Mouse (Mus musculus): ENCODE measurements at regions not wholly inside any gene's neighbourhood (a gene's known extent, or its start where the extent isn't known, plus 50 kb on each side); places are given as distances from the start of the nearest gene placed in this dataset.
A peak's percentile ranks its signal among the peaks of the same experiment; 100 is the strongest.
"Not testable (repeated sequence)": the region's sequence is repeated elsewhere in the genome, so short reads cannot be mapped to it uniquely, and the experiment has no call there.

DNA sequence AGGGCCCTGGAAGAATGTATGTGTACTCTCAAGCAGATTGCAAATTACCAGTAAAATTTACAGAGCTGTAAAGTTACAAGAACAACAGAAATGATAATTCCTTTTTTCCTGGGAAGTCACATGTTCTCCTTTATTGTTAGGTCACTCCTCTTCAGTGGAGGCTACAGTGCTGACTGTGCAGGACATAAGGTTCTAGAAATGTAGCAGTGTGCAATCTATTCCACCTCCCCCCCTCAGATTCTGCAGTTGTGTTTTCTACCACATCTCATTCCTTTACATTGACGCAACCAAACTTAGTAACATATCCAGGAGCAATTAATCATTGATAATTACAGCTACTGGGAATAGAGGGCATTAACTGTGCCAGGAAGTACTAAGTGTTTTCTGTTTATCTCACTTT, 385.3 kb upstream of the Tnc start:
- no peak for TF ChIP-seq CTCF (IDR thresholded peaks at IDR 0.05)
- Histone ChIP-seq H3K4me3 (no peak overlapping the region), H3K27ac (no peak overlapping the region)
- intact Hi-C loops (cut with DNase I) = no loop called here
- DNase-seq (ENCODE audit: extremely low spot score in 1 of 2, low spot score in 2 of 2) = no peak

- no peak for DNase-seq (ENCODE audit: extremely low spot score in 1 of 2, low spot score in 2 of 2)
- intact Hi-C loops (cut with DNase I) = no loop called here
- no peak overlapping the region for H3K27ac ChIP-seq
- TF ChIP-seq CTCF (IDR thresholded peaks at IDR 0.05) = no peak
- no peak overlapping the region for H3K4me3 ChIP-seq
Observed at GRCm38 (mm10) chr4:64437744-64438594, 391.2 kb upstream of the Tnc start.

DNA sequence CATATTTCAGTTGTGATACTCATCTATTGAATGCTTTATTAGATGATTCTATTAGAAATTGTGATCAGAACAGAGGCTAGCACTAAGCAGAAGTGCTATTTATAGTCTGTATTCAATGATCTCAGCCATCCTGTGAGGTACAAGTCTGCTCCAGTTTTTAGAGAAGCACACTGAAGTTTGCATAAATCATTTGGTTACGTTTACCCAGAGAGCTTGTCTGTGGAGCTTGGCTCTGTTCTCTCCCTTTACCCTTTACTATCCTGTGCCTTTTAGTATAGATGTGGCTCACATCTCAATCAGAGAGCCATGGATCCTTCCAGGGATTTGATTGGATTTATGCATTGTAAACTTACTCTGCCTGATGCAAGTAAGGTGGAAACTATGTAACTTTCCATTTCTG, 404.6 kb upstream of the Tnc start:
- intact Hi-C loops (cut with DNase I) = no loop called here
- Histone ChIP-seq H3K27ac (no peak overlapping the region), H3K4me3 (no peak overlapping the region)
- no peak for DNase-seq (ENCODE audit: extremely low spot score in 1 of 2, low spot score in 2 of 2)
- TF ChIP-seq CTCF (IDR thresholded peaks at IDR 0.05) = no peak

- TF ChIP-seq CTCF (IDR thresholded peaks at IDR 0.05) = no peak
- Histone ChIP-seq H3K27ac (no peak overlapping the region), H3K4me3 (no peak overlapping the region)
- DNase-seq (ENCODE audit: extremely low spot score in 1 of 2, low spot score in 2 of 2) = no peak
- intact Hi-C loops (cut with DNase I) = no loop called here
Observed at GRCm38 (mm10) chr4:64451946-64452345, 405.1 kb upstream of the Tnc start.

DNA sequence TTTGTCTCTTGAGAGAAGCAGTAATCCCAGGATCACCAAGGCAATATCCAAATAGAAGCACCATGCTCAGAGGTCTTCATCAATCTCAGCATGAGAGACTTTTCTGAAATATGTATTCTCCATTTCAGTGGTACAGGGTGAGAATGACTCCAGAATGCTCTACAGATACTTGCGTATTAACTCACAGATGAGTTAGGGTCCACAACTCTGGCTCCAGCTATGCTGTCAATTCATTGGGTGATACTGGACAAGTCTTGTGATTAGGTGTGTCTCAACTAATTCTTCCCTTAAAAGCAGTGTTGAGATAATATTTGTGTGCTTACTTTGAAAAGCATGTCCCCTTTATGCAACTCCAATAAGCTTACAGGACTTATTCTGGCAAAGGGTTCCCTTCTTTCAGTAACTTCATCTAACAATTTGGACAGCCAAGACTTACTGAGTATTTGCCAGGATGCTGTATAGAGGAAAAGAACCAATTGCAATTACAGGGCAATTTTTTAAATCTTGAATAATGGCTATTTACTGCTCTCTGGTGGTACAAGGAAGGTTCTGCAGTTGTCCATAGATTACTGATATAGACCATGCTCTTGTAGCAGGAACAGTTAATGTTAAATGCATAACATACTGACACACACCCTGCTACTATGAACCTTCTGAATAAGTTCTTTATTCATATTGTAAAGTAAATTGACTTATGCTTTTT, 445.6 kb upstream of the Tnc start:
- TF ChIP-seq CTCF (IDR thresholded peaks at IDR 0.05) = peak; percentile 76
- intact Hi-C loops (cut with DNase I) = loop anchor here (1.0 to 5.0 kb wide), 4 partner anchors 545 to 1075 kb away; no protein-coding TSS in a partner anchor
- Histone ChIP-seq H3K4me3 (no peak overlapping the region), H3K27ac (no peak overlapping the region)
- no peak for DNase-seq (ENCODE audit: extremely low spot score in 1 of 2, low spot score in 2 of 2)

- intact Hi-C loops (cut with DNase I) = not testable (repeated sequence)
Observed at GRCm38 (mm10) chr4:64497759-64498158, 450.9 kb upstream of the Tnc start.

GRCm38 (mm10) chr4:64500635-64501395, 454.0 kb upstream of the Tnc start:
- H3K4me3 ChIP-seq = no peak overlapping the region
- TF ChIP-seq CTCF (IDR thresholded peaks at IDR 0.05) = no peak
- intact Hi-C loops (cut with DNase I) = no loop called here
- DNase-seq (ENCODE audit: extremely low spot score in 1 of 2, low spot score in 2 of 2) = no peak
- H3K27ac ChIP-seq = no peak overlapping the region

More at GRCm38 (mm10) chr4:64497759-64498158, 450.9 kb upstream of the Tnc start:
- DNase-seq (ENCODE audit: extremely low spot score in 1 of 2, low spot score in 2 of 2); H3K4me3 ChIP-seq; H3K27ac ChIP-seq: not testable (repeated sequence)

DNA sequence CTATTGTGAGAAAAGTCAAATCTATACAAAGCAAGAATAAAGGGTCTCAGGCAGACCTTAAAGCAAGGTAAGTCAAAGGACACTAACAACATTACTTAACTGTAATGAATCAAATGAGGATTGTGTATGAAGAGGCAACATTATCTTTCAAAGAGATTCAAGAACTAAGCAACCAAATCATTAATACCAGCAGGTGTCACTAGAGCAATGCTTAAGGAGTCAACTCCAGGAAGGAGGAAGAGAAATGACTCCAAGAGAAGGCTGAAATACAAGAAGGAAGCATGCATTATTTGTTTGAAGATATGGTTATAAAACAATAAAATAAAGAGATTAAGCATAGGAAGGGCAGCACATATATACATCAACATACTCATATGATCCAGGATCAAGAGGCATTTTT, 475.1 kb upstream of the Tnc start:
- Histone ChIP-seq H3K4me3 (no peak overlapping the region), H3K27ac (no peak overlapping the region)
- DNase-seq (ENCODE audit: extremely low spot score in 1 of 2, low spot score in 2 of 2) = no peak
- intact Hi-C loops (cut with DNase I) = no loop called here
- peak; percentile 59 for TF ChIP-seq CTCF (IDR thresholded peaks at IDR 0.05)

DNA sequence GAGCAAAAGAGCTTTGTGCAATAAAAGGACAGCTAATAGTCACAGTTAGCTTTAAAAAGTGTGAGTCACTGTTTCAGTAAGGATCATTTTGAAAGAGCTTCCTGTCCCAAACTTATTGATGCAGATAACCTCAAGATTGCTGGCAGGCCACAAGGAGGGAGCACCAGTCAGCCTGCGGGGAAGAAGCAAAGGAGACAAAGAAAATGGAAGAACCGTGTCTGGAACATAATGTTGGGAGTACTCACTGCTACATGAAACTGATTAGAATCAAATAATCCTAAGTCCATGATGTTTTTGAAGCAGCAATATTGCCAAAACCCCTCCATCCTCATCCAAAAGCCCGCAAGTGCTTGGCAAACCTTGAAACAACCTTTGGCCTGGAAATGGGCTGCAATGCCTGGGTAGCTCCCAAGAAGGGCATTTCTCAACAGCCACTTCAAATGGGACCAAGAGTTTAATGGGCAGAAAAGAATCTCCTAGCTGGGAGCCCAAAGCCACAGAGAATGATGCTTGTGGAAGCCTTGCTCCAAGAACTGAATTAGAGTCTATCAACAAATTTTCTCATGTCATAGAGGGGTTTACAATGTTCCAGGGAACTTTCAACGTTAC, 481.0 kb upstream of the Tnc start:
- DNase-seq (ENCODE audit: extremely low spot score in 1 of 2, low spot score in 2 of 2) = no peak
- intact Hi-C loops (cut with DNase I) = no loop called here
- no peak for TF ChIP-seq CTCF (IDR thresholded peaks at IDR 0.05)
- H3K27ac ChIP-seq = no peak overlapping the region
- H3K4me3 ChIP-seq = no peak overlapping the region

- DNase-seq (ENCODE audit: extremely low spot score in 1 of 2, low spot score in 2 of 2) = peak; percentile 15 to 31
- H3K27ac ChIP-seq = no peak overlapping the region
- intact Hi-C loops (cut with DNase I) = loop anchor here (1.0 to 5.0 kb wide), 3 partner anchors 302 to 1060 kb away; no protein-coding TSS in a partner anchor
- no peak overlapping the region for H3K4me3 ChIP-seq
- TF ChIP-seq CTCF (IDR thresholded peaks at IDR 0.05) = peak; percentile 77
Observed at GRCm38 (mm10) chr4:64530585-64530984, 483.8 kb upstream of the Tnc start.

DNA sequence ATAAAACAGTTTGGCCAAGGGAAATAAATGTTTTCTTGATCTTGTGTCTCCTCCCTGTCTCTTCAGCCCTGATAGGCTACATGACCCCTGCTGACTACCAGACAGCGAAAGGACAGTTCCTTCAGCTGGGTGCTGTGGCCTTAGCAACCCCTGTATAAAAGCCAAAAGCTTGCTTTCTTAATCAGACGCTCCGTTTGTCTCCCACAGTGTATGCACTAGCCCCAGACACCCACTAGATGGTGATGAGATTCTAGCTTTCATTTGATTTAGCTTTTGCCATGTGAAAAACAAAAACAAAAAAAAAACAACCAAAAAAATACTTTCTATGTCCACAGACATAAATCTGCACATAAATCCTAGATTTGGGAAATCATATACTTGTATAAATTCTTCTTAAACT, 486.2 kb upstream of the Tnc start:
- peak; percentile 71 for TF ChIP-seq CTCF (IDR thresholded peaks at IDR 0.05)
- DNase-seq (ENCODE audit: extremely low spot score in 1 of 2, low spot score in 2 of 2) = peak in 1 of 2 experiments; percentile 12
- H3K4me3 ChIP-seq = no peak overlapping the region
- intact Hi-C loops (cut with DNase I) = loop anchor here (5.0 kb wide), 1 partner anchor 299 kb away; no protein-coding TSS in a partner anchor
- H3K27ac ChIP-seq = no peak overlapping the region

Data from left cerebral cortex, adult 2 months (tissue).